Mouse (Mus musculus) urinary bladder, postnatal 10 days (tissue): ENCODE measurements around the gene Strn4.

Experiments
- DNase-seq: peaks from one replicate; pipeline ENCODE4 v3.0.0; 2022; ENCODE audit warnings: low spot score

Strn4 gene

GRCm38 (mm10) chr7:16815351-16815941, at the start of gene Strn4:
TSS of gene Strn4 (plus strand) at chr7:16815889.
- DNase-seq: no peak

- no peak for DNase-seq
These were observed 49.2 kb upstream of the Strn4 start for GRCm38 (mm10) chr7:16766443-16766842.

DNA sequence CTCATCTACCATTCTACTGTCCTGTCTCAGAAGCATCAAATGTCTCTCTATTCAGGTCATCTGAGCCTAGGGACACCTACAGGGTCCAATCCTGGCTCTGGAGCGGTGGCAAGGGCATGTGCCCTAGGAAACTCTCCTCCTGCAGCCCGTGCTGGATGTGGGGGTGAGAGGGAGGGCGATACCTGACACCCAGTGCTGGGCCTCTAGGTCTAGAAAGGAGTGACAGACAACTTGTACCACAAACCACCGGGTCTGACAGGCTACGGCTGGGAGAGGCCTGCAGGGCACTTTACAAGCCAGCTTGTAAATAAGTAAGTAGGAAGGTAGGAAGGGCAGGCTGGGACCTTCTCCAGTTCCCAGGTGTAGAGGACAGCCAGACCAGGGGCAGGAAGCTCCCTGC, 39.8 kb upstream of the Strn4 start:
- no peak for DNase-seq

- DNase-seq: no peak
These were observed 35.6 kb upstream of the Strn4 start for GRCm38 (mm10) chr7:16780076-16780475.

- DNase-seq: peak; percentile 70
These were observed 34.7 kb upstream of the Strn4 start, which contains the start of gene Slc1a5 for GRCm38 (mm10) chr7:16780825-16781554. TSS of gene Slc1a5 (plus strand) at chr7:16781340.

- no peak for DNase-seq
These were observed 34.2 kb upstream of the Strn4 start for GRCm38 (mm10) chr7:16781555-16781815.

DNA sequence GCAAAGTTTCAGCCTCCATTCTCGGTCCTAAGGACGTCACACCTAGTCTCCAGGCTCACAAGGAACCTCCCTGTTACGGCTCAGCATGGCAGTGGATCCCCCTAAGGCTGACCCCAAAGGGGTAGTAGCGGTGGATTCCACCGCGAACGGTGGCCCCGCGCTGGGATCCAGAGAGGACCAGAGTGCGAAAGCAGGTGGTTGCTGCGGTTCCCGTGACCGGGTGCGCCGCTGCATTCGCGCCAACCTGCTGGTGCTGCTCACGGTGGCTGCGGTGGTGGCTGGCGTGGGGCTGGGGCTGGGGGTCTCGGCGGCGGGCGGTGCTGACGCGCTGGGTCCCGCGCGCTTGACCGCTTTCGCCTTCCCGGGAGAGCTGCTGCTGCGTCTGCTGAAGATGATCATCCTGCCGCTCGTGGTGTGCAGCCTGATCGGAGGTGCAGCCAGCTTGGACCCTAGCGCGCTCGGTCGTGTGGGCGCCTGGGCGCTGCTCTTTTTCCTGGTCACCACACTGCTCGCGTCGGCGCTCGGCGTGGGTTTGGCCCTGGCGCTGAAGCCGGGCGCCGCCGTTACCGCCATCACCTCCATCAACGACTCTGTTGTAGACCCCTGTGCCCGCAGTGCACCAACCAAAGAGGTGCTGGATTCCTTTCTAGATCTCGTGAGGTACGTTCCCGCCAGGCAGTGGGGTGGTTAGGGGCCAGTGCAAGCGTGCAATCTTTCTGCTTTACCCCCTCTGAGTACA, 33.7 kb upstream of the Strn4 start:
- DNase-seq: no peak

DNA sequence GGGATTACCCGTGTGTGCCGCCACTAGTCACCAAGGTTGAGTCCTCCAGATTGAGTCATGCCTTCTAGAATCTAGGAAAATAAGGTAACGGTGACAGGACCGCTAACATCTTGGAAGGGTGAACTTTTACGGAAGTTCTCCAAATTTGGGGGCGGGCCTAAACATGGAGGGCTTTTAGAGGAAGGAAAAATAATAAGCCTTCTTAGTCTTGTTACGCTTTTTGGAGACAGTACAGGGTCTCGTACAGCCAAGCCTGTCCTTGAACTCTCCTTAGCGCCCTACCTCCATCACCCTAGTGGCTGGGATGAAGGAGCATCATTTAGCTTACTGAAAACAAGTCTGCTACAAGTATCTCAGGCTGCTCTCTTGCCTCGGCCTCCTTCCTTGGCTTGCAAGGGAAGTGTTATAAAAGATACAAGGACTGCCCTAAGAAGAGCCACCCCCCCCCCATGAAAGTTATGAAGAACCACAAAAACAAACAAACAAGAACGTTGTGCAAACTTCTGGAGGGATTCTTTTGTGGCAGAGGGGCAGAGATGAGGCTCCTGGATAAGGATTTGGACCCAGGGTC, 33.0 kb upstream of the Strn4 start:
- no peak for DNase-seq

- DNase-seq: no peak
These were observed 32.4 kb upstream of the Strn4 start for GRCm38 (mm10) chr7:16783224-16783688.

GRCm38 (mm10) chr7:16783758-16784415, 31.8 kb upstream of the Strn4 start:
- peak; percentile 23 for DNase-seq

- DNase-seq: no peak
These were observed 31.2 kb upstream of the Strn4 start for GRCm38 (mm10) chr7:16784498-16784976.

DNA sequence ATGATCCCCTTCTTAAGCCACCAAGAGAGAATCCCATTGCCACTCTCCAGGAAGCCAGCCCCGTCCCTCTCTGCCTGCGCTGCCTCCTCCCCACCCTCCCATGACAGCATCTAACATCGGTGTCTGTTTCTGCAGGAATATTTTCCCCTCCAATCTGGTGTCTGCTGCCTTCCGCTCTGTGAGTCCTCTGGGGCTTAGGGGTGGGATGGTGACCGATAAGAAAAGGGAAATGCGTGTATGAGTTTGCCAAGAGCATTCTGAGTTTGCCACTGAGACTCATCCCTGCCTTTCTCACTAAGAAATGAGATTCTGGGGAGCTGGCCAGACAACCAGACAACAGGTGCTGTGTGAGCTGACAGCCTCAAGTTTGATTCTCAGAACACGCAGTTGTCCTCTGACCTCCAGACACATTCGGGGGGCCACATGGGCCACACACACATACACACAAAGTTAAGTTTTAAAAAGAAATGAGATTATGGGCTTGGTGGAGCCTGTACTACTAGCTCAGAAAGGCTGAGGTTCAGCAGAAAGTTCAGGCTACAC, 30.1 kb upstream of the Strn4 start:
- no peak for DNase-seq

GRCm38 (mm10) chr7:16792316-16792715, 23.4 kb upstream of the Strn4 start:
- no peak for DNase-seq

DNA sequence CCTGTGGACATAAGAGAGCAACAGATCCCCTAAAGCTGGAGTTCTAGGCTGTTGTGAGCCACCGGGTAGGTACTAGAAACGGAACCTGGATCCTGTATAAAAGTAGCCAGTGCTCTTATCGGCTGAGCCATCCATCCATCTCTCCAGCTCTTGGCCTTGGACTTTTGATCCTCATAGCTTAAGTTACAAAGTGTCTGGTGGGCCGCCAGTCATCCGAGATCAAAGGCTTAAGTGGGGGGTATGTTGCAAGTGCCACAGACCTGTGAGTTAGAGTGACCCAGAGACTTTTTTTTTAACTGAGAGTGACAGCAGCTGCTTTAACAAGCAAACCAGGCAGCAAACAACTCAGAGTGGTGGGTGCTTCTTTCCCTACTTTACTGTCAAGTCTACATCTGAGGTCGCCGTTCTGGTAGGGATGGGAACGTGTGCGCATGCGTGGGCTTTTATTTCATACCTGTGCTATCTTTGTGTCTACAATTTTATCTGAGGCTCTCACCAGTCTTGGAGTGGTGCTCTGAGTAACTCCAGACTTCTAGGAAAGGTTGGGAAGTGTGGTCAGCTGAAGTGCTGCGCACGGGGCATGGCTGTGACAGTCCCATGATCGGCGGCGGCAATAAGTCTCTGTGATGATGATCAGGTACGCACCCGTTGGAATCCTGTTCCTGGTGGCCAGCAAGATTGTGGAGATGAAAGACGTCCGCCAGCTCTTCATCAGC, 22.5 kb upstream of the Strn4 start:
- no peak for DNase-seq

DNA sequence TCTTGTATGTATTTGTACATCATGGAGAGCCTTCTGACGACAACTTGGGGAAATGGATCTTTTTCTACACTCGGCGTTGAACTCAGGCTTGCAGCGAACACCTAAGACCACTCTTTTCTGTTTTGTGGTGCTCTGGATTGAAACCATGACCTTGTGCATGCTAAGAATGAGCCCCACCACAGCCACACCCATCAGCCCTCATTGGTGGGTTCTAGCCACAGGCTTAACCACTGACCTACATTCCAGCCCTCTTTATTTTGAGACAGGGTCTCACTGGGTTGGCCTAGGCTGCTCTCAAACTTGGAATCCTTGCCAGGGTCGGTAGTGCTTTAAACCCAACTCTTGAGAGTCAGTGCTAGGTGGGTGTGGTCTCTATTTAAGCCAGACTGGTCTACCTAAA, 20.8 kb upstream of the Strn4 start:
- no peak for DNase-seq

DNA sequence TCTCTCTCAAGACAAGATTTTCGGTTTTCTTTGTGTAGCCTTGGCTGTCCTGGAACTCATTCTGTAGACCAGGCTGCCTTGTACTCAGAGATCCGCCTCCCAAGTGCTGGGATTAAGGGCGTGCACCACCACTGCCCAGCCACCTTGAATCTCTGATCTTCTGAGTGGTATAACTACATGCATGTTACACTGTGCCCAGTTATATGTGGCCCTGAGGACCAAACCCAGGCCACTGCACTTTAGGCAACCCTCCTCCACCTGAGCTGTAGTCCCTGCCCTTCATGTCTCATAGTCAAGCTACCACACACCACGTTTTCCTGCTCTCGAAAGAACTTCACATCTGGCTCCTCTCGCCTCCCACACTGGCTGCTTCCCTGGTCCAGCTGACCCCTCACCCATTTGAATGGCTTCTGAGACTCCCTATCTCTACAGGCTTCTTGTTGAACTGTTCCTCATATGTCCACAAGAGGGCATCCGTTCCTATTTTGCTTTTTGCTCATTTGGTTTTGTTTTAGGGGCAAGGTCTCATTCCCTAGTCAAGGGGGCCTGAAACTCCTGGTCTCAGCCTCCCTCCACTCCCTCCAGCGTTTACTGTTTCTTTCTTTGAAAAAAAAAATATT, 11.2 kb upstream of the Strn4 start:
- DNase-seq: no peak

GRCm38 (mm10) chr7:16807936-16808335, 7.8 kb upstream of the Strn4 start:
- DNase-seq: no peak

DNA sequence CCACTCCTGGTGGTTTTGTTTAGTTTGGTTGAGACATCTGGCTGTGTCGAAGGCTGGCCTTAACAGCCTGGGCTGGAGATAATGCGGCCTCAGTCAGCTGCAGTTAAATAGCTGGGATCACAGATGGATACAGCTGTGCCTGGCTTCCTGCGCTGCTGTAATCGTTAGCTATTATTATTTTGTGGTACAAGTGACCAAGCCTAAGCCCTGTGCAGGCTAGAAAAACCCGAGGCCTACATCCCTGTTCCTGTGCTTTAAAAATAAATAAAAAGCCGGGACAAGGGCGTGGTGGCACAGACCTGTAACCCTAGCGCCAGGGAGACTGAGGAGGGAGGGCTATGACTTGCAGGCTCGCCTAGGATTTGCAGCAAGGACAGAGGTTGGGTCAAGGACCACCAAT, 7.0 kb upstream of the Strn4 start:
- DNase-seq: no peak

DNA sequence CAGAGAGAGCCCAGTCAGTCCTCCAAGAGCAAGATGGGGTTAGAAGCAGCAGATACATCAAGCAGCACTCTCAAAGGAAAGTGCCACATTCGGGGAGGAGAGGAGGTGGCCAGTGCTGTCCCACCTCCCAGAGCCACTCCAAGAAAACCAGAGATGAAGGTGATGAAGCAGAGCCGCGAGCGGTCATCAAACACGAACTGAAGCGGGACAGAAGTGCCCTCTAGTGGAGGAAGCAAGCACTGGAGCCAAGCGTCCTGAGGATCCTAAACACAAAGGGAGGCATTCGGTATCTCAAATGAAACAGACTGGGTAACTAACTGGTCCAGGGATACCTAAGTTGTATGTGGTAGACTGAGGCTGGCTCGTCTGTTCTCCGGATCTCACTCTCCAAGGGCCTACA, 6.0 kb upstream of the Strn4 start:
- DNase-seq: no peak

DNA sequence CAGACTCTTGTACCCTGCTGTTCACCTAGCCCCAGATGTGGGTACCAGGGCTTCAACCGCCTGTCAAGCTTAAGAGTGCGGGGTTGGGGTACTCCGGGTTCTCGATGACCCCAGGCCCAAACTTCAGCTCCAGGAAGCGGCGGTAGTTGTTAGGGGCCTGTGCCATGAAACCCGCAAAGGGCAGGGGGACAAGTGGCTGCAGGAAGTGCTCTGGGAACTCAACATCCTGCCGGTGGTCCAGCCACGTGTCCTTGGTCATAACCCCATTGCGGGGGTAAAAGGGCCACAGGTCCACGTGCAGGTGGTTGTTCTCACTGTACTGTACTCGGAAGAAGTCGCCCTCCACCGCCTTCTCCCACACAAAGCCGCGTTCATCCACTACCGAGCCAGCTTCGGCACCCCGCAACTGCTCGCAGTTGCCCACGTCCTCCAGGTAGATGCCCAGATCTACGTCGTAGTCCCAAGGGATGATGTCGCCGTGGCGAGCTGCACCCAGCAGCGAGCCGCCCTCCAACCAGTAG, 5.2 kb upstream of the Strn4 start:
- DNase-seq: no peak
